Mouse (Mus musculus) lung, embryonic 16.5 days (tissue): ENCODE measurements around the gene G3bp2. TPM values are rescaled to one million over a fixed set of nuclear protein-coding genes. Genes with fewer than 3 reads are reported as not detected.
"Not testable (repeated sequence)": the region's sequence is repeated elsewhere in the genome, so short reads cannot be mapped to it uniquely, and the experiment has no call there.

Source experiments
- ATAC-seq: fragments of 200-750 bp; cut with Nextera tagmentation; 2 replicates; pipeline ENCODE4 v1.8.0; 2017; ENCODE audit warnings: low read depth, mild to moderate bottlenecking, moderate library complexity
- H3K27ac ChIP-seq: fragments of 300-500 bp; sonication (generic); 2 replicates; pipeline ENCODE4 v1.5.1; 2014; ENCODE audit warnings: mild to moderate bottlenecking, control low read depth, low read length
- H3K27me3 ChIP-seq: fragments of 300-500 bp; sonication (generic); 2 replicates; pipeline ENCODE4 v1.6.1; 2014; ENCODE audit warnings: low read depth, low read length, mixed read lengths; ENCODE audit not compliant: control insufficient read depth, insufficient read depth
- H3K36me3 ChIP-seq: fragments of 300-500 bp; sonication (generic); 2 replicates; pipeline ENCODE4 v1.6.1; 2014; ENCODE audit warnings: low read length; ENCODE audit not compliant: control insufficient read depth, insufficient read depth
- H3K4me1 ChIP-seq: fragments of 300-500 bp; sonication (generic); replicated peaks from 2 replicates; pipeline ENCODE4 v1.6.1; 2014; ENCODE audit warnings: low read length, mixed read lengths; ENCODE audit not compliant: control insufficient read depth, insufficient read depth
- H3K4me2 ChIP-seq: fragments of 300-500 bp; sonication (generic); 2 replicates; pipeline ENCODE4 v1.6.1; 2014; ENCODE audit warnings: low read depth, low read length, control low read depth
- H3K4me3 ChIP-seq: fragments of 300-500 bp; sonication (generic); 2 replicates; pipeline ENCODE4 v1.5.1; 2014; ENCODE audit warnings: mild to moderate bottlenecking, low read length, control low read depth
- H3K9ac ChIP-seq: fragments of 300-500 bp; sonication (generic); 2 replicates; pipeline ENCODE4 v1.6.1; 2014; ENCODE audit warnings: low read length, control low read depth
- H3K9me3 ChIP-seq: fragments of 300-500 bp; sonication (generic); 2 replicates; pipeline ENCODE4 v1.6.1; 2016; ENCODE audit warnings: low read length; ENCODE audit not compliant: control insufficient read depth
- WGBS: fragments of 180-500 bp; shearing (Covaris S2); extraction: QIAGEN DNeasy Blood & Tissue Kit; methylation state at CpG from one replicate; pipeline ENCODE4 v1.1.7; 2014; 5-methylcytosine and 5-hydroxymethylcytosine counted together
- polyA plus RNA-seq: library from polyadenylated mRNA; unstranded; fragments of >200 nt; fragmentation: Nextera tagmentation; extraction: Ambion mirVana; gene quantifications from 2 replicates; pipeline ENCODE4 v1.2.1, GENCODE M21; 2015

G3bp2 gene
- polyA plus RNA-seq = 124 and 144 TPM in 2 replicates

- peak within 1 kb of the TSS; percentile 99 for H3K27ac ChIP-seq
- peak within 1 kb of the TSS; percentile 100 for H3K4me3 ChIP-seq
- H3K36me3 ChIP-seq = no peaks in the 10 kb centered on the region
- no peaks in the 10 kb centered on the region for H3K27me3 ChIP-seq
- peak within 1 kb of the TSS; percentile 81 for H3K4me2 ChIP-seq
- WGBS = under 1% methylated on average over 62 of the region's 65 CpGs
- no peaks in the 10 kb centered on the region; the same call in 1 of the 2 replicates for H3K9me3 ChIP-seq
- peak; percentile 98 for ATAC-seq
- H3K9ac ChIP-seq = peak within 1 kb of the TSS; percentile 96
- H3K4me1 ChIP-seq = peaks cover 17% of the 10 kb centered on the region
Observed at GRCm38 (mm10) chr5:92083417-92084038, at the start of gene G3bp2. Gene G3bp2, minus strand, starts transcription at chr5:92083719.

GRCm38 (mm10) chr5:92133006-92133405 is 49.5 kb upstream of the G3bp2 start:
- not testable (repeated sequence) for H3K27me3 ChIP-seq, H3K9me3 ChIP-seq, H3K36me3 ChIP-seq, H3K4me3 ChIP-seq, H3K9ac ChIP-seq, H3K4me2 ChIP-seq, H3K4me1 ChIP-seq, H3K27ac ChIP-seq, ATAC-seq
- 63% methylated on average over 4 of the region's 4 CpGs for WGBS

- Histone ChIP-seq H3K9me3 (no peaks in the 10 kb centered on the region), H3K9ac (no peak overlapping the region), H3K27ac (no peak overlapping the region), H3K4me2 (no peak overlapping the region), H3K4me3 (no peak overlapping the region), H3K36me3 (no peaks in the 10 kb centered on the region), H3K27me3 (no peaks in the 10 kb centered on the region), H3K4me1 (peaks cover 2% of the 10 kb centered on the region)
- ATAC-seq = no peak
- WGBS = 97% methylated on average over 4 of the region's 4 CpGs
Observed at GRCm38 (mm10) chr5:92132127-92132526, 48.6 kb upstream of the G3bp2 start.

GRCm38 (mm10) chr5:92130040-92130682 is 46.6 kb upstream of the G3bp2 start:
- Histone ChIP-seq H3K4me1 (peaks cover 2% of the 10 kb centered on the region; the same call in 1 of the 2 replicates), H3K9me3 (no peaks in the 10 kb centered on the region), H3K27ac (no peak overlapping the region), H3K4me2 (no peak overlapping the region), H3K27me3 (no peaks in the 10 kb centered on the region), H3K9ac (no peak overlapping the region), H3K36me3 (no peaks in the 10 kb centered on the region), H3K4me3 (no peak overlapping the region)
- ATAC-seq = no peak
- 86% methylated on average over 6 of the region's 6 CpGs for WGBS

GRCm38 (mm10) chr5:92129321-92129768 is 45.8 kb upstream of the G3bp2 start:
- WGBS = 92% methylated on average over 1 of the region's 1 CpGs
- Histone ChIP-seq H3K27me3 (no peaks in the 10 kb centered on the region), H3K4me2 (no peak overlapping the region), H3K27ac (no peak overlapping the region), H3K4me1 (peaks cover 2% of the 10 kb centered on the region; the same call in 1 of the 2 replicates), H3K36me3 (no peaks in the 10 kb centered on the region), H3K4me3 (no peak overlapping the region), H3K9ac (no peak overlapping the region), H3K9me3 (no peaks in the 10 kb centered on the region)
- peak; percentile 10; the same call in 1 of the 2 replicates for ATAC-seq

GRCm38 (mm10) chr5:92128570-92128969 is 45.1 kb upstream of the G3bp2 start:
- Histone ChIP-seq H3K9ac (no peak overlapping the region), H3K36me3 (no peaks in the 10 kb centered on the region), H3K4me3 (no peak overlapping the region), H3K4me1 (peaks cover 2% of the 10 kb centered on the region; the same call in 1 of the 2 replicates), H3K9me3 (no peaks in the 10 kb centered on the region), H3K27ac (no peak overlapping the region), H3K4me2 (no peak overlapping the region), H3K27me3 (no peaks in the 10 kb centered on the region)
- peak; percentile 80 for ATAC-seq
- WGBS = 21% methylated on average over 8 of the region's 8 CpGs

- H3K4me1 ChIP-seq = peaks cover 2% of the 10 kb centered on the region; the same call in 1 of the 2 replicates
- 0 out of 2 replicates have a peak overlapping the region, but pooled peaks have one; percentile 23 for H3K27ac ChIP-seq
- H3K9ac ChIP-seq = no peak overlapping the region
- H3K9me3 ChIP-seq = no peaks in the 10 kb centered on the region
- ATAC-seq = no peak
- H3K27me3 ChIP-seq = no peaks in the 10 kb centered on the region
- no peak overlapping the region for H3K4me2 ChIP-seq
- whole genome bisulfite sequencing = 75% methylated on average over 10 of the region's 10 CpGs
- no peak overlapping the region for H3K4me3 ChIP-seq
- no peaks in the 10 kb centered on the region for H3K36me3 ChIP-seq
Observed at GRCm38 (mm10) chr5:92127751-92128150, 44.2 kb upstream of the G3bp2 start.

- Histone ChIP-seq H3K36me3 (no peaks in the 10 kb centered on the region), H3K9me3 (no peaks in the 10 kb centered on the region), H3K4me2 (no peak overlapping the region), H3K9ac (no peak overlapping the region), H3K4me3 (no peak overlapping the region), H3K27ac (0 out of 2 replicates have a peak overlapping the region, but pooled peaks have one; percentile 23), H3K4me1 (peaks cover 2% of the 10 kb centered on the region; the same call in 1 of the 2 replicates), H3K27me3 (no peaks in the 10 kb centered on the region)
- 53% methylated on average over 9 of the region's 9 CpGs for WGBS
- ATAC-seq = peak; percentile 38; the same call in 1 of the 2 replicates
Observed at GRCm38 (mm10) chr5:92127141-92127625, 43.7 kb upstream of the G3bp2 start.

- no peaks in the 10 kb centered on the region for H3K27me3 ChIP-seq
- no peaks in the 10 kb centered on the region for H3K36me3 ChIP-seq
- ATAC-seq = no peak
- H3K4me3 ChIP-seq = no peak overlapping the region
- no peak overlapping the region for H3K4me2 ChIP-seq
- no peak overlapping the region for H3K9ac ChIP-seq
- no peak overlapping the region for H3K27ac ChIP-seq
- 85% methylated on average over 3 of the region's 3 CpGs for WGBS
- no peaks in the 10 kb centered on the region for H3K9me3 ChIP-seq
- peaks cover 2% of the 10 kb centered on the region; the same call in 1 of the 2 replicates for H3K4me1 ChIP-seq
Observed at GRCm38 (mm10) chr5:92125446-92125845, 41.9 kb upstream of the G3bp2 start.
